Mouse (Mus musculus) Patski (cell line): ENCODE results near the gene Zranb1. TPM values are rescaled to one million over a fixed set of nuclear protein-coding genes. Genes with fewer than 3 reads are reported as not detected.

Experiments used
- ATAC-seq: fragments of 100-300 bp; one replicate; pipeline ENCODE4 v1.8.0; 2021
- CTCF ChIA-PET: fragments of 350-600 bp; sonication (Branson Sonifier 250); formaldehyde crosslinking; loops from one replicate; lab custom pipeline; 2022; ENCODE audit warnings: inconsistent platforms; lab: Charles Lee
- POLR2A ChIA-PET: fragments of 350-600 bp; sonication (Branson Sonifier 250); formaldehyde crosslinking; loops from one replicate; lab custom pipeline; 2022; ENCODE audit warnings: antibody characterized with exemption, inconsistent platforms; lab: Charles Lee
- DNase-seq: peaks from one replicate; pipeline ENCODE4 v3.0.0-alpha.2; 2011; ENCODE audit warnings: low read depth, low spot score
- H3K27me3 ChIP-seq: fragments of 371-371 bp; one replicate; pipeline ENCODE4 v1.5.1; 2021
- CTCF ChIP-seq: fragments of 100-300 bp; IDR thresholded peaks from one replicate; pipeline ENCODE4 v1.5.1; 2021
- in situ Hi-C: fragments of 300-500 bp; cut with MboI; formaldehyde crosslinking; loops from 3 replicates; pipeline ENCODE4 v1.11.1; 2018; ENCODE audit warnings: low pct_unique_long_range_greater_than_20kb, mixed read lengths
- polyA plus RNA-seq: library from polyadenylated mRNA; unstranded; gene quantifications from one replicate; pipeline ENCODE4 v1.2.3, GENCODE M21; 2021

Gene Zranb1
- polyA plus RNA-seq, 1 experiment from 2014 or later = 22.9 TPM

- ChIA-PET CTCF (interaction anchor here (1.2 to 2.1 kb wide), 2 partner anchors 9 to 10 kb away, joined by 3 to 8 read pairs; no protein-coding TSS in a partner anchor), POLR2A (interaction anchor here (0.6 kb wide), 2 partner anchors 10 to 17 kb away, joined by 3 read pairs; no protein-coding TSS in a partner anchor)
- peak; percentile 33 for TF ChIP-seq CTCF
- no peak for DNase-seq
- ATAC-seq = no peak
- in situ Hi-C loops = loop anchor here (5.0 kb wide), 1 partner anchor 33 kb away; the partner anchor contains the start of gene Zranb1
- no peaks in the 10 kb centered on the region for H3K27me3 ChIP-seq
Measured at GRCm38 (mm10) chr7:132965707-132966106, 34.8 kb downstream of the Zranb1 start.

- ChIA-PET POLR2A (no interaction called here), CTCF (no interaction called here)
- peak; percentile 48 for TF ChIP-seq CTCF
- in situ Hi-C loops = no loop called here
- DNase-seq (no peak), ATAC-seq (no peak)
- H3K27me3 ChIP-seq = no peaks in the 10 kb centered on the region
Measured at GRCm38 (mm10) chr7:132972079-132972478, 41.1 kb downstream of the Zranb1 start.

GRCm38 (mm10) chr7:132976079-132976478 lies 45.1 kb downstream of the Zranb1 start:
- DNase-seq (peak; percentile 31), ATAC-seq (peak; percentile 80)
- in situ Hi-C loops = no loop called here
- ChIA-PET CTCF (interaction anchor here (1.1 to 1.6 kb wide), 2 partner anchors 24 to 27 kb away, joined by 3 to 4 read pairs; no protein-coding TSS in a partner anchor), POLR2A (interaction anchor here (0.5 to 1.0 kb wide), 2 partner anchors 14 to 143 kb away, joined by 5 to 6 read pairs; no protein-coding TSS in a partner anchor)
- TF ChIP-seq CTCF = no peak
- H3K27me3 ChIP-seq = no peaks in the 10 kb centered on the region

GRCm38 (mm10) chr7:132977981-132978380 lies 47.0 kb downstream of the Zranb1 start:
- ATAC-seq (no peak), DNase-seq (no peak)
- ChIA-PET CTCF (no interaction called here), POLR2A (no interaction called here)
- in situ Hi-C loops = no loop called here
- TF ChIP-seq CTCF = no peak
- H3K27me3 ChIP-seq = no peaks in the 10 kb centered on the region

- ChIA-PET CTCF (no interaction called here), POLR2A (no interaction called here)
- DNase-seq = no peak
- TF ChIP-seq CTCF = no peak
- H3K27me3 ChIP-seq = no peaks in the 10 kb centered on the region
- in situ Hi-C loops = no loop called here
- peak; percentile 17 for ATAC-seq
Measured at GRCm38 (mm10) chr7:132982639-132983038, 51.7 kb downstream of the Zranb1 start.

- no peak for DNase-seq
- in situ Hi-C loops = no loop called here
- no peak for ATAC-seq
- CTCF ChIA-PET = interaction anchor here (0.9 kb wide), 1 partner anchor 38 kb away, joined by 3 read pairs; no protein-coding TSS in a partner anchor
- TF ChIP-seq CTCF = no peak
- H3K27me3 ChIP-seq = no peaks in the 10 kb centered on the region
- POLR2A ChIA-PET = interaction anchor here (0.6 to 0.9 kb wide), 2 partner anchors 10 to 14 kb away, joined by 3 to 6 read pairs; no protein-coding TSS in a partner anchor
Measured at GRCm38 (mm10) chr7:132989839-132990238, 58.9 kb downstream of the Zranb1 start.

- no peak for ATAC-seq
- ChIA-PET POLR2A (no interaction called here), CTCF (interaction anchor here (0.6 to 1.9 kb wide), 3 partner anchors 12 to 646 kb away, joined by 3 to 4 read pairs (median 3); no protein-coding TSS in a partner anchor)
- no peaks in the 10 kb centered on the region for H3K27me3 ChIP-seq
- in situ Hi-C loops = no loop called here
- DNase-seq = no peak
- no peak for TF ChIP-seq CTCF
Measured at GRCm38 (mm10) chr7:132991240-132991900, 60.4 kb downstream of the Zranb1 start.

- in situ Hi-C loops = no loop called here
- ChIA-PET CTCF (interaction anchor here (1.0 kb wide), 1 partner anchor 10 kb away, joined by 3 read pairs; no protein-coding TSS in a partner anchor), POLR2A (interaction anchor here (0.7 kb wide), 1 partner anchor 20 kb away, joined by 5 read pairs; no protein-coding TSS in a partner anchor)
- no peak for ATAC-seq
- TF ChIP-seq CTCF = no peak
- DNase-seq = no peak
- no peaks in the 10 kb centered on the region for H3K27me3 ChIP-seq
Measured at GRCm38 (mm10) chr7:132992967-132993615, 62.1 kb downstream of the Zranb1 start.

GRCm38 (mm10) chr7:132994120-132994519 lies 63.2 kb downstream of the Zranb1 start:
- ATAC-seq (no peak), DNase-seq (no peak)
- POLR2A ChIA-PET = no interaction called here
- no peaks in the 10 kb centered on the region for H3K27me3 ChIP-seq
- in situ Hi-C loops = no loop called here
- CTCF ChIA-PET = interaction anchor here (1.0 kb wide), 1 partner anchor 9 kb away, joined by 3 read pairs; no protein-coding TSS in a partner anchor
- peak; percentile 30 for TF ChIP-seq CTCF

GRCm38 (mm10) chr7:132994628-132995191 lies 63.8 kb downstream of the Zranb1 start:
- ChIA-PET CTCF (no interaction called here), POLR2A (no interaction called here)
- TF ChIP-seq CTCF = no peak
- DNase-seq = no peak
- in situ Hi-C loops = loop anchor here (5.0 kb wide), 1 partner anchor 342 kb away; no protein-coding TSS in a partner anchor
- no peak for ATAC-seq
- no peaks in the 10 kb centered on the region for H3K27me3 ChIP-seq
